Mouse (Mus musculus) c-Kit-positive CD71-positive TER-119-negative erythroid progenitor cells, embryonic 14.5 days (primary cell): ENCODE measurements at regions not wholly inside any gene's neighbourhood (a gene's known extent, or its start where the extent isn't known, plus 50 kb on each side); places are given as distances from the start of the nearest gene placed in this dataset.
A peak's percentile ranks its signal among the peaks of the same experiment; 100 is the strongest.

Experiments used
- DNase-seq: peaks from one replicate; pipeline ENCODE4 v3.0.0-alpha.2; 2013; ENCODE audit warnings: low read depth

DNA sequence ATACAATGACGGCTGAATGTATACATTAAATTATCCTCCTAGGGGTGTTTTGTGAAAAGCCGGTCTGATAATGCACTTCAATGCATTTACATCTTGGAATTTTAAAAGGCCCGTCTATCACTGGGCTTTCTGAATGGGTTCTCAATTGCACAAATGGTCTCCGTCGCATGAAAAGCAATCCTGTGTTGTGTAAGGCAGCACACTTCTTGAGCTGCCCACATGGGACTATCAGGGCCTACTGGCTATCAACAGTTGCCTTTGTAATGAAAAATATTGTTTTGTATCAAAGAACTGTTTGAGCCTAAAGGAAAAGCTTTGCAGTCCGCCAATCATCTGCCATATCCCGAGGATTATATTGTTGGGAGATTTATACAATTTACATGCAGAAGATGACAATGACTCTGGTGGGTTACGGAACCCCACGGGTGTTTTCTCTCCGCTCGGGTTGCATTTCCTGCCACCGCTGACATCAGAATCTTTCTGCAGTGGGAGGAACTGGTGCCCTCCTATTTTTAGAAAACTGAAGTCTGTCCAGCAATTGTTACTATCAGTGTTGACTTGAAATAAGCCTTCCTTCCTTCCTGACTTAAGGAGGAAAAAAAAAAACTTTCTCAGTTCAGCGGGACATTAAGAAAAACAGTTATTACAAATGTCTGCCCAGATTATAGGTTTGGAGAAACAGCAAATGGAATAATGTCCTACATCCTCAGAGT lies 118.7 kb downstream of the Tmem26 start:
- no peak for DNase-seq

DNA sequence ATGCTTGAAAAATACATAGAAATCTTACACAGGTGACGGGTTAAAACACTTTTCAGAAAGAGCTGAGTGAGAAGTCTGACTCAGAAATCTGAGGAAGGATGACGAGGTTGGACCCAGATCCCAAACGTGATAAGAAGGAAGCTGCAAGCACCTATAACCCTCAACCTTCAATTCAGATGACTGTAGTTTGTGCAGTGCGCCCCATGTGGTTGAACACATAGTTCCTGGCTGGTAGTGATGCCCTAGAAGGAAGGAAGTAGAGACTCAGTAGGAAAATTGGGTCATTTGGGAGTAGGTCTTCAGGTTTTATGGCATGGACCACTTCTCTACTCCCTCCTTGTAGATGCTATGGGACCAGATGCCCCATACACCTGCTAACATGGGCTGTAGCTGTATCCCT lies 120.6 kb downstream of the Tmem26 start:
- DNase-seq, result no peak

DNA sequence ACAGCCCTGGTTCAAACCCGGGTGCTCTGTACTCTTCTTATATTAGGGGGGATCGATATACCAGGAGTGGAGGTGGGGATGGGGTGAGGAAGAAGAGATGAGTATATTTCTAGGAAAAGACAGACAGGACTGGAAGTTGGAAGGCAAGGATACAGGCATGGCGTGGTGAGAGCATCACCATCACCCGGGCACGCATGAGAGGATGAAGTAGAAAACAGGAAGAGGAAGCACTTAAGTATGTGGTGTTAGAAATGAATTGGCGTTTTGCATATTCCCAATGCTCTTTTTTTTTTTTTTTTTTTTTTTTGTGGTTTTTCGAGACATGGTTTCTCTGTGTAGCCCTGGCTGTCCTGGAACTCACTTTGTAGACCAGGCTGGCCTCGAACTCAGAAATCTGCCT lies 121.2 kb downstream of the Tmem26 start:
- no peak for DNase-seq

DNA sequence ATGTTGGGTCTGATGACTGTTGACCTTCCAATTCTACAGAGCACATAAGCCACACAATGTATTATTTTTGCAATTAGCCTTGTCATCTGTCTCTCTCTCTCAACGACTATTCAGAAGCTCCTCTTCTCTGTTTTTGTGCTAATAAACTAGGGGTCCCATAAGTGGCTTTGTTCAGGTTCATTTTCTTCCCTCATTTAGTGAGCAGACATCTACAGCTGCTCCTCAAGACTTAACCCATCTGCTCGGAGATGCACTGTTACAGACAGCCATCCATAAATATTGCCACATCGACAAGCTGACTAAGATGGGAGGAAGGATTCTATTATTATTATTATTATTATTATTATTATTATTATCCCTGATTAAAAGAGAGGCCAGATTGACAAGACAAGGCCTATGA lies 127.7 kb downstream of the Tmem26 start:
- DNase-seq, result no peak

DNA sequence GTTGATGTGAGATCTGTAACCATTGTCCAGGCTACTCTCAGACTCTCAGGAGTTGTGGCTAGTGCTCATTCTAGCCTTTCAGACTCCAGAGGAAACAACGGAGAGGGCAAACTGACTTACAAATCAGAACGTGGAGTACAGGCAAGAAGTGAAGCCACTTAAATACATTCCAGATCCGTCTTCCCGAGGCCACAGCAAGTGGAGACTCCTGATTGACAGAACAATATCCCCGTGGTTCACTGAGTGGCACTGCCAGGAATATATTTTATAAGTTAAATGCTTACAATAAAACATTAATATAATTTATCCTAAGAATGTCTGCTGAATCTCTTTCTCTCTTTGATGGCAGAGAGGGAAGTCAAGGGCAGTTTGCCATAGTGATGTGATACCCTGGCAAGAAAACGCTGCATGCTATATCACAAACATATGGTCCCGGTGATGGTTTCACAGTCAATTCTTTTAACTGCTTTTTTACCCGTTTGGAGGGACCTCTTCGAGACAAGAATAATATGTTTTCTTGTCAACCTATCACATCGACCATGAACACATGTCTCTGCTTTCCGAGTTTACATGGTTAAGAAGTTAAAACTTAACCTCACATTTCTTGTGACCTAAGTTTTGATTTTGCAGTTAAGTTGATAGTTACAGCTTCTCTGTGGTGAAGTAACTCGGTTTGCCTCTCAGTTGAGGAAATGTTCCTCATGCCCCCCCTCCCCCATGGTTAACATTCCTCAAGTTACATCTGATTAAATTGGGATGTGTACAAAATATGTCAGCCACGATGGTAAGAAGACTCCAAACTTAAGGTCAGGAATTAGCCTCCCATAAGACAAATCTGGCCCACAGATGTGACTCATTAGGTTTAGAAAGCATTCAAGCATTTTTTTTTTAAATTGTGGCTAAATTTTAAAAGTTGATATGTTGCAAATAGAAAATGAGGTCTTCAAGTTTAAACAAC lies 132.8 kb downstream of the Tmem26 start:
- DNase-seq, result no peak

DNA sequence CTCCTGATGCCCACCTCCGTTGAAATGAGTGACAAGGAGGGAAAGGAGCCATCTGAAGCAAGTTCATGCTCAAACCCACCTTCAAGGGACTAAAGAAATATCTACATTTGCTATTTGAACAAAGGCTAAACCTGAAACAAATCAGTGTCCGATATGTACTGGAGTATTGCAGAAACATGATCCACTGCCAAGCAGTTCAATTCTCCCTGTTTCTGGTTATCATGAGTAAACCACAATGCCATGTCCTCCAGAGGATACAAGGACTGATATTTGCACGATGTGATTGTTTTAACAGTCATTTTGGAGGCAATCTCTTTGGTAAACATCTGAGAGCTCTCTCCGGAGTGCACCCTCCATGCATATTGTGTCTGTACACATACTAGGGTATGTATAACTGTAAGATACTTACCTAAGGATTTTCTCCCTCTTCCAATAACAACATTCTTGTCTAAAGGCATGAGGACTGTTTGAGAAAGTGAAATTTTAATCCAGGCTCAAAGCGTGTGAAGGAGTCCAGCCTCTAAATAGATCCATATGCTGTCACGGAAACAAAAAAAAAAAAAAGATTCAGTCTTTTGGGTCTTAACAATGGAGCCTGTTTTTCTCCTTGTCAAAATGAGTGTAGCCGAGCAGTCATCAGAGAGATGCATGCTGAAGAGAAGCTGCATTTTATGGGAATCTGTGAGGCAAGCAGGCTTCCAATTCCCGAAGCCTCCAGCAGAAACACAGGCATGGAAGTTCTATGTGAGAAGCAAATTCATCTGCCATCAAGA lies 141.3 kb downstream of the Tmem26 start:
- no peak for DNase-seq

DNA sequence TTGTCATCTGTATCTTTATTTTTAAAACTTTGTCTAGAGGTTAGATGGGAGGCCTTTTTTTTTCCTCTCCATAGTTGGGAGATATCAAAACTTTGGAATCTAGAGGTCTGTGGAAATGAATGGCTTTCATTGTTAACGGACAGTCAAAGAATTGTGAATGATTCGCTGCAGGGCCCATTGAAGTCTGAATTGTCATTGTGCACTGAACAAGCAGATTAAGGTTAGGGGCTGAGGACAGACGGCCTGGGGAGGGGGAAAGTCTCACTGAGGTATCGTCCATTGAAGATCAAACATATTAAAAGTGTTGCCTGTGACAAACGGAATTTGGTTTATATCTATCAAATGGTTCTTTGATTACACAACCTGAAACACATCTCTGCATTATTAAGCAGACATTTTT lies 142.3 kb downstream of the Tmem26 start:
- no peak for DNase-seq

DNA sequence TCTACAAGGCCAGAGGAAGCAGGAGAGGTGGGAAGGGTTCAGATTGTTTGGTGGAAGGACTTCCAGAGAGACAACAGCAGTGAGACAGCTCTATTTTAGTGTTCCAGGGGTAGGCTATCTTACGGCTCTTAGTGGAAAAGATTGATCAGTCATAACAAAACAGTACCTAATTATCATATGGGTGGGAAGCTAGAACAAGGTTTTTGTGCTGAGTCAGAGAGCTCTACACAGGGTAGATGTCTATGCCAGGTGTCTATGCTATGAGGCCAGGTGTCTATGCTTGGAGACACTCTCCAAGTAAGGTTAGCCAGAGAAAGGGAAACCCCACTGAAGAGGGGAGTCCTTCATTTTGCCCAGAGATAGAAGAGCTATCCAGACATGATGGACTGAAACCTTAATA lies 143.9 kb downstream of the Tmem26 start:
- no peak for DNase-seq

DNA sequence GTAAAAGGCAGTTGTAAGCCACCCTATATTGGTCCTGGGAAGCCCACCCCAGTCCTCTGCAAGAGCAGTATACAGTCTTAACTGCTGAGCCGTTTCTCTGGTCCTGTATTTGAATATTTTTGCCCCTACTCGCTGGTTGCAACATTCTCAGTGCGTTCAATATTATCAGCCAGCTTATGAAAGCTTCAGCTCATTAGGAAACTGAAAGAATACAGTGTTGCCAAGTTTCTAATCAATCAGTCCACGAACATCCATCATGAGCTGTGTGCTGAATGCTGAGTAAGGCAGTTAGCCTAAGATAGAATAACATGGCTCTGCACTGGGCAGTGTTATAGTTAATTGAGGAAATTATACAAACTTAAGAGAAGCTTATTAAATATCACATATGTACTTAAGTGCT lies 148.7 kb downstream of the Tmem26 start:
- no peak for DNase-seq

DNA sequence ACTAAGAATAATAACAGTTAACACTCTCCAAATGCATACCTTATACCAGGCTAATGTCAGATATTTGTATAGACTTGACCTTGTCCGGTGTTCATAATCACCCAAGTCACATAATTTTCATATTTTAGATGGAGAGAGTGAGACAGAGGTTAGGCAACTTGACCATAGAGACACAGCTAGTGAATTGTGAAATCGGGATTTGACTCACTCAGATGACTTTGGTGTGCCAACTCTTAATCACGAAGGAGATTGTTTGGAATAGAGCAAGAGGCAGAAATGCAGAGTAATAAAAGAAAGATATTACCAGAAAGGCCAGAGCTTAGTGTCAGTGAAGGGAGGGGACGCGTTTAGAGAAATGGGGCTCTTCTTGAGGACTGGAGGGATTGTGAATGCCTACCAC lies 152.2 kb downstream of the Tmem26 start:
- DNase-seq, result no peak

DNA sequence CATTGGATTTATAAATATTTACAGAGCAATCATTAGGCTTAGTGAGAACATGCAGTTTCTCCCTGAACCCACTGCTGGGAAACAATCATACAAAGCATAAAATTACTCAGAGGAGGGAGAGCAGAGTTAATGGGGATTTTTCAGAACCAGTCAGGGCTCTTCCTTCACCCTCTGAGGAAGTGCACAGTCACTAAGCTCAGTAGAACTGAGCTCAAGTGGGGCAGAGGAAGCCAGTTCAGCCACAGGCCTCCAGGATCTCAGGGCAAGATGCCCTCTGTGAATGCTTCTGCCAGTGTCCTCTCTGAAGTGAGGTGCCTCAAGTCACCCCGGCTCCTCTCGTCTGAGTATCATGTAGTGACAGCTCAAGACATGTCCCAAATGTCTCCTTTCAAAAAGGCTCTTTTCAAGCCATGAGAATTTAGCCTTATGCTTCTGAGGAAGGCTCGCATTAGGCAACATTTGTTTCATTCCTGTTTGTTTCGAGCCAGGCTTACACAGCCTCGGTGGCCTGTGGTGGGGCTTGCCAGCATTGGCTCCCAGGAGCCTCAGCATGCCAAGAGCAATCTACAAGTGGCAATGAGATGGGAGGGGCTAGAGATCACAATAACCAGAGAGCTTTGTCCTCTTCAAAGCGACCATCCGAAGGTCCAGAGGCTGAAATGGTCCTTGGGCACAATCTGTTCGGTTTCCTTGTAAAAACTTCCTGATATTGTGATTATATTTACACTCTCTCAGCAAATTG lies 169.8 kb downstream of the Tmem26 start:
- DNase-seq, result no peak

DNA sequence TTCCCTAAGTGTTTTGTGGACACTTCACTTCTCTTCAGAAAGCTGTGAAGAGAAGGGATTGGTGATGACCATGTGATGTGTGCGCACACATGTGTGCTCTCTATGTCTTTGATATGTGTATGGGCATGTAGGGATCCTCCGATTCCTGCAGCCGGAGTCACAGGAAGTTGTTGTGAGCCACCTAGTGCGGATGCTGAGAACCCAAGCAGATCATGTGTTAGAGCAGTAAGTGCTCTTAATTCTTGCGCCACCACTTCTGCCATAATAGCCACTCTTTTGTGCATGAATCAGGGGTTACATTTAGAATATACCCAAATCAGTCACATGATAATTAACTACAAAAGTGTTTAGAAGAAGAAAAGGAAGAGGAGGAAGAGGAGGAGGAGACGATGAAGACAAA lies 170.7 kb downstream of the Tmem26 start:
- DNase-seq, result no peak

DNA sequence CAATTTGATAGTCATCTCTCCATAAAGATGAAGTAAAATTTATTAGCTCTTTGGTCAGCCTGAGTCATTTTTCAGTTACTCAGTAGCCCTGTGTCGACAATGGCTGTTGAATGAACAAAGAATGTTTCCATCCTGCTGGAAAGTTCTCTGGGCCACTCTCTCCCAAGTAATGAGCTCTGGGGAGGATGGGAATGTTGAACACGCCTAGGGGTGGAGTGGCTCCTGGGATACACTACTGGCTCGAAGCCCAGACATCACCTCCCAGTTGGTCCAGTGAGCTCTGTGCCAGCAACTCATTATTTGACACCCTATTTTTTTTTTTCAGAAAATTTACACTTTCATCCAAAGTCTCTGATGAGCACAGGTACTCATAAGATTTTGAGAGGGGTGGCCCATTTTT lies 174.1 kb downstream of the Tmem26 start:
- DNase-seq, result no peak

DNA sequence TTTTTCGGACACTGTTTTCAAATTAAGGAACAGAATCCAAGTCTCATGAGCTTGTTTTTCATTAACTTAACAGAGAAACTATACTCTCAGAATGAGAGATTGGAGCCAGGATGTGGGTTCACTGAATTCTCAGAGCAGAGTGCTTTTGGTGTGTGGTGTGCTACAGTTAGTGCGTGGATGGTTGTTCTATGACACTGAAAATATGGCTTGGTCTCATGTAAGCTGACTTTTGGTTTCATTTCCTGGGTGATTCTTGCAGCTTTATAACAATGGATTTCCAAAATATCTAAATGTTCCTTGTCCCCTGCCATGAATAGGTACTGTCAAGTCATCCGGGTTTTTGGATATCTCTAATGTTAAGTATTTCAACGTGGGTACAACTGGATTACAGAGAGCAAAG lies 177.7 kb downstream of the Tmem26 start:
- no peak for DNase-seq

DNA sequence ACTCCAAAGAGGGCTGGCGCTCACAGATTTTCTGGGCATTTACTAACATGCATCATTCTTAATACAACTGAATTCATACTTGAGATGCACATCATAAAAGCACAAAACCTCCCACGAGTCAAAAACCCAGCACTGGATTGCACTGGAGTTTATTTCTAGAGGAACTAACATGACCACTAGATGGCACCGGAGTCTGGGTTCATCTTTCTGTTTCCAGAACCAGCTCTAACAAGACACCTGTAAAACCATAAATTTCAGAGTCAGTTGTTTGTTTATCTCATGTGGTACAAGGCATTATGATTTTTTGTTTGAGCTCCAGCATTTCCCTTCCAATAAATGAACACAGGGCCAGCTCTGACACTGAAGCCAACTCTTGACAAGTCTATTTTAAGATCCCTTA lies 179.2 kb downstream of the Tmem26 start:
- DNase-seq, result no peak

DNA sequence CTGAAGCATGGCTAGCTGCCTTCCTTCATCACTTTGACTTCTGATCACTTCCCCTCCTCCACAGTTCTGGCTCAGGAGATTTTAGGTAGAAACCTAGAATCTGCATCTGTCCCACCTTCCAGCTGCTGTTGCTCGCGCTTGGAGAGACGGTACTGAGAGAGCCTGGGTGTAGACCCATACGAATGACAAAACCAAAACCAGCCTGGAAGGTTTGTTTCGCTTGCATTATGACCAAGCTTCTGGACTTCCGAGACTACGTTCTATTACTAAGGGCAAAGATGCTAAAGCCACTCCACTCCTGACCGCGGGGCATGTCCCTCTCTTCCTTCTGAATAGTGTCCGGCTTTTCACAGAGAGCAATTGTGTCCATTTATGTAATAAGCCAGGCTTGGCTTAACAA lies 180.9 kb downstream of the Tmem26 start:
- DNase-seq, result no peak

DNA sequence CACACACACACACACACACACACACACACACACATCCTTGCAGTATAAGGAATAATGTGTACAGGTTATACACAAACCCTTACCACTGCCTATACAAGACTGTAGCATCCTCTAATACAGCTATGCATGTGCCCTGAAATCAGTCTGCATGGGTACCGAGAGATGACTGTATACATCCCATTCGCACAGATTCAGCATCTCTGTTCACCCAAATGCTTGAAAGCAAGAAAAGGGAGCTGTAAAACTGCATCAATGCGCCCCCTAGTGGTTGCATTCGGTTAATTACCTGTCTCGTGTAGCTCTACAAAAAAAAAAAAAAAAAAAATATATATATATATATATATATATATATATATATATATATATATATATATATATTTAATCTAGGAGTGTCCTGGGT lies 184.8 kb downstream of the Tmem26 start:
- DNase-seq, result peak; percentile 6

DNA sequence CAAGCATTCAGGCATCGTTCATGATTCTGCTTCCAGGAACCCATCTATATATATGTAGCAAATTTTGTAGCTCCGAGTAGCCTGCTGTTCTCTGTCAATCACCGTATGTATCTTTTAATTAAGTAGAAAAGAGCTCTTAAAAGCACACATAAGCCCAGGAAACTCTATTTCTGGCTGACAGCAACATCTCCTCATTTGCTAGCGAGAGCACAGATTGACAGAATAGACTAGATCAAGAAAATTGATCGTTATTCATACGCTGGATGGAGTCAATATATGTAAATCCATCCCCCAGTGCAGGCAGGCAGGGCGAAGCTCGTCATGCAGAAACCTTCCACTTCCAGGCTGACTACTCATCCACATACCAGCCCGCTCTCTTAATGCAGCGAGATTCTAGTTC lies 185.6 kb downstream of the Tmem26 start:
- DNase-seq, result no peak

DNA sequence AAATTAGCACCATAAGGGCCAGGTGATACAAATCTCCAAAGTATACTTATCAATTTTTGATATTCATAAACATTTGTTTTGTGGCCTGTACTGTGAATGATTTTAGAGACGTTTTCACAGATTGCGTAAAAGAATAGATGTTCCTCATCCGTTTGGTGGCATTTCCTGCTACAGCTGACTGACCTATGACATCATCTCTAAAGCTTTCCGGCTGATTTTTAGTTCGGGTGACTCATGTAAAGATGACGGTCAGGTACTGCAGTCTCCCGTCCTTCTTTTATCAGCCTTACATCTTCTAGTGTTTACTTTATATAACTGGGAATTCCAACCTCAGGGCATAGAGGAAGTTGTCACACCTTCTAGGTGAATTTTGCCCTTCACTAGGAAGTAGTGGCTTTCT lies 192.7 kb downstream of the Tmem26 start:
- no peak for DNase-seq

DNA sequence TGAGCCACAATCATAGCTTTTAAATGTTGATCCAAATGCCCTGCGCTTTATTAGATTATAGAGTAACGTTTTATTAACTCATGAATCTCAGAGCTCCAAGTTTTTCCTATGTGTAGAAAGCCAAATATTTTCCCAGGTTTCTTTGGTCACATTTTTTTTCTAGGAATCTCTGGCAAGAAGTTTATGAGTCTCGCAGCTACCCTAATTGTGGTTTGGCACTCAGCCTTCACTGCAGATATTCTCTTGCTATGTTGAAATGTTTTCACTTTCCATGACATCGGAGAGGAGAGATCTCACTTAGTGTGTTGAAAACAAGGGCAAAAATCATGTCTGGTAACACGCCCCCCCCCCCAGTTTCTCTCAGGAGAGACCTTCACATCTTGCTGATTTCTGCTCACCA lies 212.4 kb downstream of the Tmem26 start:
- no peak for DNase-seq

DNA sequence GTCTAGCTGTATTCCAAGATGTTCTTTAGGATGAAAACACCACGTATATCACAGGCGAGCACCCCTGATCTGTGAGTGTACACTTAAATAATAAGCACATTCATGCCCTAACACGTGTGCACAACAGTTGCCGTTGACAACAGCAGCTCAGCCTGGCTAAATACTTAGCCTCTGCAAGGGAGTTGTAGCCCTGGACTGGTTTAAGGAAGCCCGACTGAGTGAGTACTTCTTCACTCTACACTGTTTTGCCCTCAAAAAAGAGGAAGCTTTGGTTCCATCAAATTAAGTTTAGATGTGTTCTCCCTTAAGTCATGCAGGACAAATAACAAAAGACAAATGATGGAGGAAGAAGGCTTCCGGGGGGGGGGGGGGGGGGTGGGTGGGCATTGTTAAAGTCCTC lies 208.0 kb upstream of the Rhobtb1 start:
- DNase-seq, result no peak

DNA sequence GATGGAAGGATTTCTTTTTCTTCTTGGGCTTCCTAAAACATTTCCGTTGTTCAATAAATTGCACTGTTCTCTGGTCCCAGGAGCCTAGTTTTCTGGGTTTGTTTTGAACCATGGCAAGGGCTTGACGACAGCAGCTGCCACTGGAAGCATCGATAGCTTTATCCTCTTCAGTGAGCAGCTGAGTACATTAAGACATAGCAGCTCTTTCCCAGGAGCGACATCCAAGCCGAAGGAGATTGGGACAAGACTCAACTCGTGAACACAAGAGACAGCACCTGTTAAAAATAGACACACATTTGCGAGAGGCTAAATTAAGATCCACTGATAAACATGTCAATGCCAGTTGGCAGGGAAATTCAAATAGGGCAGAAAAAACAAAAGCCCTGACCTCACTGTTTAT lies 194.7 kb upstream of the Rhobtb1 start:
- DNase-seq, result no peak
